Mouse (Mus musculus) cerebellum, adult (tissue): ENCODE measurements around the gene Scarb1.
A peak's percentile ranks its signal among the peaks of the same experiment; 100 is the strongest.

Source experiments
- ATAC-seq: cut with Nextera tagmentation; 2 replicates; pipeline ENCODE4 v1.9.2; 2017; ENCODE audit warnings: mild to moderate bottlenecking, moderate library complexity, mixed read lengths; ENCODE audit not compliant: insufficient number of reproducible peaks, low FRiP score, low TSS enrichment

Scarb1 gene

DNA sequence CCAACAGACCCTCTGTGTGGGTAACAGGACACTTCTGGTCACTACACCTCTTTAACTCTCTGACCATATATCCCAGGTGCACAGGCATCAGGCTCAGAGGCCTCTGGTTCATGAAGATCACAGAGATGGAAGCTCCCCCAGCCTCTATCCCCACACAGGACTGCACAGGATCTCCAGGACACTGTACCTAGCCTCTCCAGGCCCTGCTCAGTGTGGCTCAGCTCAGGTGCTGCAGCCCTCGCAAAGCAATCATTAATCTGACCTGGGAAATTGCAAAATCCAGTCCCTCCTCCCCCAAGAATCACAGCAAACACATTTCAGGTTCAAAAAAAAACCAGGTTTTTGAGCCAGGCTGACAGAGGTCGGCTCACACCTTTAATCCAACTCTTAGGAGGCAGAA lies 29.9 kb downstream of the Scarb1 start:
- ATAC-seq, result no peak

DNA sequence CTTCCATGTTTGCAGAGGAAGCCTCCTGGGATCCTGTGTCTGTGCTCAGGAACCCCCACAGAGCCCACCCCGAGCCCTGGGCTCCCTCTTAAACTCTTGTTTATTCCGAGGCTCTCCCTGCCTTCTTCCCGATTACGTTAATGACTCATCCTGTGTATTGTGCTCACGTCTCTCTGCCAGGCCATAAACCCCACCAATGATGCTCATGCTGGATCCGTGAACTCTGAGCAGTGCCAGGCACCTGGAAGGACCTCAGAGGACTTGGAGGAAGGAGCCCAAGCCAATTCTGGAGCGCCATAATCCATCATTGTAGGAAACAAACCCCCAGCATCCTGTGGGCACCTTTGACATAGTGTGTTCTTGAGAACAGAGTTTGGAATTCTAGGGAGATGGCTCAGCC lies 31.7 kb downstream of the Scarb1 start:
- ATAC-seq, result no peak

DNA sequence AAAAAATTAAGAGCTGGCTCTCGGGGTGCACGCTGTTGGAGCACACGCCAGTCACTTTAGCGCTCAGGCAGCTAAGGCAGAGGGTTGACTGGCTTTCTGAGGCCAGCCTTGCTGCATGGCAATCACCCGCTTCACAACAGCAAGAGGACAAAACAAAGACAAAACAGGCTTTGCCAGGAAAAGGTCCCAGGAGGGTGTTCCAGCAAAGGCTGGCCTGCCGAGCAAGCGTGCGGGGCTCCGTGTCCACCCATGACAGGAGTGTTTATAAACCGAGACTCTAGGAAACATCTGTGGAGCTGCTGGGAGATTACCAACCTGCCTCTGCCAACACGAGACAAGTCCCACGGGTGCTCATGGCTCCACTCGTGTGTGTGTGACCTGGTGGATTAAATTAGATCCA lies 34.1 kb downstream of the Scarb1 start:
- no peak for ATAC-seq

DNA sequence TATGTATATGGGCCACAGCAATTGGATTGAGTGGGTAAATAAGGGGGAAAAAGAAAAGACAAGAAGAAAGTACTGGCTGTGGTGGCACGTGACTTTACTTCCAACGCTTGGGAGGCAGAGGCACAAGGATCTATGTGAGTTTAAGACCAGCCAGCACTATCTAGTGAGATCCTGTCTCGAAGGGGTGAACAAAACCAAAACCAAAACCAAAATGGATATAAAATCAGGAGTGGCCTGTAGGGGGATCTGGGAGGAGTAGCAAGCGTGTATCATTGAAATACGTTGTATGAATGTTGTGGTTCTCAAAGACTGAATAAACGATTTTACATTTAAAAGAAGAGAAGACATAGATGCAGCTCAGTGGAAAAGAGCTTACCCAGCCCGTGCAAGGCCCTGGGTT lies 34.5 kb downstream of the Scarb1 start:
- no peak for ATAC-seq

DNA sequence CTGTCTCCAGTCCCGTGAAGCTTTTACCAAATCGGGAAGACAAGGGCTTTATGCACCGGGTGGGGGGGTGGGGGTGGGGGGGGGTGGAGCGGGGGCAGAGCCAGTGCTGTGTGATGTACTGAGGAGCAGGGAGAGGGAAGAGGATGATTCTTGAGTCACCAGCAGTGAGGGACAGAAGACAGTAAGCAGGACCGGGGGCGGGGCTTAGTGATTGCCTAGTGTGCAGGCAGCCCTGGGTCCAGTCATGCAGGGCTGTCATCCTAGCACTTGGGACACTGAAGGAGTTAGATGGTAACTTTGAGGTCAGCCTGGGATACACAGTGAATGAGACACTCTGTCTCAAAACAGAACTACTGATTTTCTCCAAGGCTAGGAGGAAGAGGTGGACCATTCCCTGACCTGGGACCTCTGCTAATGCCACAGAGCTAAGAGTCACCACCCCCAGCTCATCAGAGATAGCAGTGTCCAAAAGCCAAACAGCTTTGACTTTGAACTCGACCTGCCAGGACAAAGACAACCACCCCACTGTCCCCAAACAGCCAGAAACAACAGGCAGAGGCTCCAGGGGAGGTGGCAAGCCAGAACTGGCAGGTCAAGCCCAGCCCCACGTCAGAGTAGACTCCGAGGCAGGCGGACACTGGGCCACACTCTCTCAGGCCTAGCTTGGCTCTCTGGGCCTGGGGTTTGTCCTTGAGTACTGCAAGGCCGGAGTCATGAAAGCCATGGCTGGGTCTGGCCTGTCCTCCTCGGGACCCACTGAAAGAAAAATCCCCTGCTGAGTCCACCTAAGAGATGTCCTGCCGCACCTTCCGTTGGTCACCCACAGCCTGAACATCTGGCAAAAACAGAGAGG lies 35.4 kb downstream of the Scarb1 start:
- no peak for ATAC-seq

DNA sequence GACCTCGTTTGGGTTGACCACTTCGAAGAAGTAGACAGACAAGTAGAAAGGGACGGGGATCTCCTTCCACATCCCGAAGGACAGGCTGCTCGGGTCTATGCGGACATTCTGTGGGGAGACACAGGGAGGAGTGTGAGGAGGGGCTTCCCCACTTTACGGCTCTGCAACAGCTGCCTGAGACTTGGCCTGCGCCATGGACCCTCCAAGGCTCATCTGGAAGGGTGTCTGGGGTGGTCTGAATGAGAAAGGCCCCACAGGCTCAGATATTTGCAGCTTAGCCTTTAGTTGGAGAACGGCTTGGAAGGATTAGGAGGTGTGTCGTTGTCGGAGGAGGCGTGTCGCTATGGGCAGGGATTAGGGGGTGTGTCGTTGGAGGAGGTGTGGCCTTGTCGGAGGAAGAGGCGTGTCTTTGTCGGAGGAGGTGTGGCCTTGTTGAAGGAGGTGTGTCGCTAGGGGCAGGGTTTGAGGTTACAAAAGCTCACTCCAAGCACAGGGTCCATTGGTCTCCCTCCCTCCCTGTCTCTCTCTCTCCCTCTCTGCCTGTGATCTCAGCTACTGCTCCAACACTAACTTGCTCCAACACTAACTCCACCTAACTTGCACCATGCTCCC lies 36.5 kb downstream of the Scarb1 start:
- ATAC-seq, result no peak

DNA sequence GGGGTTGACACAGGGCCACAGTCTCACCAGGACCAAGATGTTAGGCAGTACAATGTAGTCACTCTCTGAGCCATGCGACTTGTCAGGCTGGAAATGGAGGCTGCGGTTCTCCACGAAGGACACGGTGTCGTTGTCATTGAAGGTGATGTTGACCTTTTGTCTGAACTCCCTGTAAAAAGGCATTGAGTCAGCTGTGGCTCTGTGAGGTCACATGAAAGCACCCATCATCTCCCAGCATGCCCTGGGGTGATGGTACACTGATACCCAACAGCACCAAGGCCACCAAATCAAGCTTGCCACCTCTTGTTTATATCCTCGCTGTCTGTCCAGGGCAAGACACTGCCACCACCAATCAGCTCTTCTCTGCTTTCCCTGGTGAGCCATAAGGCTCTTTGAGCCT lies 37.8 kb downstream of the Scarb1 start:
- ATAC-seq, result no peak

DNA sequence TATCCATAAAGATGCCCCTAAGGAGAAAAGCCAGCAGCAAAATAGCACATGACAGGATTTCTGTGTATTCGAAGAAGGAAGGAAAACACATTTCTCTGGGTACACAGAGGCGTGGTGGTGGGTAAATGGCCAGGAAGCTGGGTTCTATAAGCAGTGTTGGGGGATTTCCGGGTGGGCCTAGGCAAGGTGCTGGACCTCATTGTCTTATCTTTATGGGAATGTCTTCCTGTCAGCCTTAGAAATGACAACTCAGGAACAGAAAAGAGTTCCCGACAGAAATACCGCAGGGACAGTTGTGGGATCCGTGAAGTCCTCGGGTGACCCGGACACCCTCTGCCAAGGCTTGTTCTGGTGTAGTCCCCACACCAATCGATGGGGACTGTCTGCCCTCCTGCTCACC lies 42.7 kb downstream of the Scarb1 start:
- ATAC-seq, result no peak

DNA sequence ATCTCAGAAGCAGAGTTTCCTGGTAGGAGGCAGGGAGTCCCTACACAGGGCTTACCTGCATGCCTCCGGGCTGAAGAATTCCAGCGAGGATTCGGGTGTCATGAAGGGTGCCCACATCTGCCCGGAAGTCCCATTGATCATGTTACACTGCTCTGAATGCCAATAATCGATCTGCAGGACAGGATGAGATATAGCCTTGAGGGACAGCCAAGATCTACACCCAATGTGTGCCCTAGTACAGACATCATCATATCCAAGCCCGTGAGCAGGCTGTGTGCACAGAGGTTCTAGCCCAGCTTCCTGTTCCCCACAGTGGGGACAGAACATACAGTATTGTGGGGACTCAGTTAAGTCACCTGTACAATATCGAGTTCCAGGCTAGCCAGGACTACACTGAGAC lies 43.7 kb downstream of the Scarb1 start:
- no peak for ATAC-seq

DNA sequence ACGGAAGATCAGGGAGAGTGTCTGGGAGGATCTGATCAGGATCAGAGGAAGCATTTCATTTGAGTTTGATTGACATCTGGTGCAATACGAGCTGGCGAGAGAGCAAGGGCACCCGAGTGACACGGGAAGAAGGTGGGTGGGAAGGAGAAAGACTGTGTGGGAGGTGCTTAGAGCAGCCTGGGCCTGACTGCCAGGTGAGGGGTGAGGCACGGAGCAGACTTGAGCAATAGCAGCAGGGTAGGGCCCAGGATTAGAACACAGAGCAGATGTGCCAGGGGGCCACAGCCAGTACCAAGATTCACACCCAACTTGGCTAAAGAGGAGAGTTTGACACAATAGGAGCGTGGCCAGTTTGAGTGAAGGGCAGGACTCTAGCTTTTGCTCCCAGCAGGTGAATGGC lies 47.9 kb downstream of the Scarb1 start:
- ATAC-seq, result no peak

DNA sequence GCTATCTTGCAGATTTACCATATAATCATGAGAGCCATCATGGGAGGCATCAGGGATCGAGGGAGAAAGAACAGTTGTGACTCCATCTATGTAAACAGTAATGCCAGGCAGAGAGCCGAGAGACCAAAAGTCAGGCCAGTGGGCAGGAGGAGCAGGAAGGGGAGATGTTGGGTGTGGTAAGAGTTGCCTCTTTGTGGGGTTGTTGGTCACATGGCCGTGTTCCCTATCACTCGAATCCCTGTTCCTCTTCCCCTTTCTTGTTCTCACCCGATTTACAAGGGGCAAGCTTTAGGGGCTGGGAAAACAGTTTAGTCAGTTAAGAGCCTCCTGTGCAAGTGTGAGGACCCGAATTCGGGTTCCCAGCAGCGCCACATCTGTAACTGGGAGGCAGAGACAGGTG lies 49.0 kb downstream of the Scarb1 start:
- ATAC-seq, result no peak

DNA sequence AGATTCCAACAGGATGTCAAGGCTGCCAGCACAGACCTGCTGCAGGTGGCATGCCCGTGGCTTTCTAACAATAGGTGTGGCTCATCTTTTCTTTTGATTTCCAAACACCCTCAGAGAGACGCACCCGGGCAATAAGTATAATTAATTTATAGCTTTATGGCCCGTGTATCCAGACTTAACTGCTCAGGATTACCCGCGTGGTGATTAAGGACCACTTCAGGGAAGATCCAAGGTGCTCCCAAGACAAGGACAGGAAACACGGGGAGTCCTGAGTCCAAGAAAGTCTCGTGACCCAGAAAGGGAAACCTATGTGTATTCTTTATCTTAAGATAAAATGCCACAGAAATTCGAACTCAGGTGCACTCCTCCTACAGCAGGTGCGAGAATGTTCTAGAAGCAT lies 49.5 kb downstream of the Scarb1 start:
- no peak for ATAC-seq

DNA sequence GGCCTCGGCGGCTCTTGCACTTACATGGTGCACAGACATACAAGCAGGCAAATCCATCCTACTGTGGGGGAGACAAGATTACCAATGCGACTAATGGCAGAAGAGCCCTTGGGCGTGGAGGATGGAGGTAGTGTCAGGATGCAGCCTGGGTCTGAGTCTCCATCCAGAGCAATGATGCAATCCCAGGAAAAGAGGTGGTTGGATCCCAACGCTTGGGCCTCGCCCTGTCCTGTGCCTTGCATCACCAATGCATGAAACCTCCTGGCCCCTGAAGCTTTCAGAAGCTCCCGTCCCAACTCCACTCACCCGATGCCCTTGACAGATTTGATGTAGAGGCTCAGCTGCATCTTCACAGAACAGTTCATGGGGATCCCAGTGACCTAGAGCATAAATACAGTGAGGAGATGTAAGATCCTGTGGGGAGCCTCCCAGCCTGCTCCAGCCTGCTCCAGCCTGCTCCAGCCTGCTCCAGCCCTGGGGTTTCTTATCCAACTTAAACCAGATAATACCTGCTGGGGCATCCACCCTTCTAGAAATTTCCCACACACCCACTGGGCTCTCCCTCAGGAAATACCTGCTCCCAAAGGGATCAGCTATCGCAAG lies 53.7 kb downstream of the Scarb1 start:
- ATAC-seq, result no peak

DNA sequence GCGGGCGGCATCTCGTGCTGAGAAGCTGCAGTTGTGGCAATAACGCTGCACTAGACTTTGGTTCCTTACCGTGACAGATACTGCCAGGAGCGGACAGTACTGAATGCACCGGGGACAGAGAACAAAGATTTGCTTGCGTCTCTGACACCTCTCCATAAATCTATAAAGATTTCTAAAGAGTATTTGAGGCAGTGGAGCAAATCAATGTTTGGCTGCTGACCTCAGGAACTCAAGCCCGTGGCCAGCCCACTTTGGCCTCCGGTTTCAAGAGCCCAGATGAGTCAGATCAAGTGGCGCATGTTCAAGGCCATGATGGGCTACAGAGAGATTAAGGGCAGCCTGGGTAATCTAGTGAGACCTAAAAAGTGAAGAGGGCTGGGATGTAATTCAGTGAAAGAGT lies 54.8 kb downstream of the Scarb1 start:
- no peak for ATAC-seq

DNA sequence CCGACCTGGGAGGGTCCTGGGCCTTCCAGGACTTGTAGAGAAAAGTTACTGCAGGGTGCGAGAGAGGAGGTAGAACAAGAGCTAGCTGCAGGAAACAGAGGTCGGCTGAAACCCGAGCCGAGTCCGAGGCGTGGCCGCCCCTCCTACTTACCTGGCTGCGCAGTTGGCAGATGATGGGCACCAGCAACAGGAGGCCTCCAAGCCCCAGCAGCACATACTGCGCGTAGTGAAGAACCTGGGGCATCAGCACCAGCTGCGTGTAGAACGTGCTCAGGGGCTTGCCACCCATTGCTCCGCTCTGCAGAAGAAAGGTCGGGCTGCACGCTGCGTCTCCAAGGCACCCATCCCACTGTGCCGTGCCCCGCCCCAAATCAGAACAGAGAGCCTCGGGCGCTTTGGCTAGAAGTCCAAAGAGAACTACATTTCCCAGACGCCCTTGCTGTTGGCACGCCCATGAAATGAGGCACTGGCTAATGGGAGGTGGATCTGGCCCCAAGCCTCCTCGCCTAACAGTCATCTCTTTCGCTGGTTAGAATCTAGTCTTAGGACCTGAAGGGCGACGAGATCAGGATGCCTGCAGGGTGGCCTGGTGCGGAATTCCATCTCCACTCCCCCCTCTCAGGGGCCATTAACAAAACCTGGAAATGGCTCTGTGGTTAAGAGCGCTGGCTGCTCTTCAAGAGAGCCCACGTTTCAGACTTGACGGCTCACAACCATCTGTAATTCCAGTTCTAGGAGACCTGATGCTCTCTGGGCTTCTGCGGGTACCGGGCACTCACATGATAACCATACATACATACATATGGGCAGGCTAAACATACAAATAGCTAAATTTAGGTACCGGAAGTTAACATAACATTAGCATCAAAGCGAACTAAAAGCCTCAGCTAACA lies 56.9 kb downstream of the Scarb1 start:
- peak; percentile 77; the same call in 1 of the 2 replicates for ATAC-seq

DNA sequence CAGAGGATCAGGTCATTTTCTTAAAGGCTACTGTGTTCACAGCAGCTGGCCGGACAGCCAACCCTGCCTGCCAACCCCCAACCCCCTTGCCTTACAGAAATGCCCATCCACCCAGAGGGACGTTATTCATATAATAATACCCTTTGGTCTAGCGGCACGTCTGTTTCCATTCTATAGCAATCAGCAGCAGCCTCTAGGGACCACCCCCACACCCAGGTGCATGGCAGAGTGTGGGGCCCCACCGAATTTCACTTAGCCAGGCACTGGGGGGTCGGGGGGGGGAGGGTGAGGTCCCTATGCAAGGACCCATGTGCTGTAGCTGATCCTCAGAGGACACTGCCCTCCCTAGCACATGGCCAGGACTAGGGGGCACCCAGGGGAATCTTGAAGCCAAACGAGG lies 61.7 kb downstream of the Scarb1 start:
- ATAC-seq, result no peak

DNA sequence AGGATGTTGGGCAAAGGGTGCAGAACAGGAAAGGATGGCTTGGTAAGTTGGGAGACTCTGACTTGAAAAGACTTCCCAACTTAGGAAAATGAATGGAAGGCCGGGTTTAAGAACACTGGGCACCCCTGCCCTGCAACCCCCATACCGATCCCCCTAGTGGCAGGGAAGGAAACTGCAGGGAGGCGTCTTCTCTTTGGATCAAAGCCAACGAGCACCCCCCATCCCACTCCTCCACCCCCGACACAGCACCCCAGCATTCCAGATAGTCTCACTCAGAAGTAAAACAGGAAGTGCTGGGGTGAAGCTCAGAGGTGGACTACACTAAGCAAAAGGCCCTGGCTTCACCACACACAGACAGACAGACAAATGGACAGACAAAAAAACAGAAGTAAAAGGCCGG lies 62.6 kb downstream of the Scarb1 start:
- no peak for ATAC-seq

DNA sequence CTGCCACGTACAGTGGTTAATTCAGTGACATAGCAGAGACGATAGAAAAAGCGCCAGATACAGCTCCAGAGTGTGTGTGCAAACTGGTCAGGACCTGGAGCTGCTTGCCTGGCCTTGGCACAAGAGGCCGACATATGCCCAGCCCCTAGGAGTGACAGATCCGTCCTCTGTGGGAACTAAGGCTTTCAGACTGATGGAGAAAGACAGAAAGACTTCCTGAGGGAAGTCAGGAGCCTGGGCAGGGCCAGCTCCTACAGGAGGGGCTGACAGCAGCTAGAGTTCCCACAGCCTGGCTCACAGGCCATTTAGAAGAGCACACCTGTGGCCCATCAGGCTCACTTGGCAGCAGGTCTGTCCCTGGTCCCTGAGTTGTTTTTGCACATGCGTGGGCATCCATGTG lies 63.6 kb downstream of the Scarb1 start:
- peak; percentile 32; the same call in 1 of the 2 replicates for ATAC-seq

DNA sequence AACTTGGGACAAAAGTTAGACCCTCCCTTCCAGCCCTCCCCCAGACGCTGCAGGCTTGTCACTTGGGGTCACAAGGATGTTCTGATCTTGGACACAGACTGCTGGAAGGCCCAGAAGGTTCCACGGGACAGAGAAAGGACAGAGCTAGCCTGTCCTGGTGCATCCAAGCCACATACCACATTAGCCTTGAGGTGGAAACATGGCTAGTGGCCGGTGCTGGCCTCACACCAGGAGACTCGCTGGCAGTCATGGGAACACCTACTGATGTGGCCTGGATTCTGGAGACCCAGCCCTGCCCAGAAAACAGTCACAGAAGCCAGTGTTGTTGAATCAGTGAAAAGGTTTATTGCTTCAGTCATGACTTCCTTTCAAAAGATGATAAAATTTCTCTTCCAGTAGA lies 64.1 kb downstream of the Scarb1 start:
- ATAC-seq, result no peak

DNA sequence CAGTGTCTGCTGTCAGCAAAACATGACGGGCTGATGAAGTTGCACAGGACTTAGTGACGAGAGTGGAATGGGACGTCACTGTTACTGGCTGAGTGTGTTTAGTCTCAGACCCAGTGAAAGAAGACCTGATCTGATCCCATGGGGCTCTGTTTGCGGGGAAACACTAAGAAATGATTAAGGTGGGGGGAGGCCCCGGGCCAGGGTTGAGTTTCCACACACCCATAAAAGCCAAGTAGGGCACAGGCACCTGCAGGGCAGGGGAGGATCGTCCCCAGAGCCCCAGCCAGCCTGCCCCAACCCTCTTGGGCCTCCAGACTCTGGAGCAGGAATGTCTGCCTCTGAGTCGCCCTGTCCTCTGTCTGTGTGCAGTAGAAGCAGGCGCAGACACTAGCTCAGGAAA lies 65.6 kb downstream of the Scarb1 start:
- no peak for ATAC-seq

DNA sequence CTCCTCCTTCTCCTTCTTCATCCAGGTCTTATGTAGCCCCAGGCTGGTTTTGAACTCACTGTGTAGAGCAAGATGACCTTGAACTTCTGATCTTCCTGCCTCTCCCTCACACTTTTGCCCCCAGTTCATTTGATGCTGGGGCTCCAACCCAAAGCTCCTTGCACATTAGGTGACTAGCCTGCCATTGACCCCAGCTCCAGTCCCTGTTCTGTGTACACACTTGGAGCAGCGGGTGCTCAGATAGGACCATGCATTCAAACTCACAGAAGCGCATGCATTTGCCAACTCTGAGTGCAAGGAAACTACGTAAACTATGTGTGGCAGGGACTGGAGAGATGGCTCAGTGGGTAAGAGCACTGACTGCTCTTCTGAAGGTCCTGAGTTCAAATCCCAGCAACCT lies 66.1 kb downstream of the Scarb1 start:
- no peak for ATAC-seq
